Comparison of ENCODE assay signal across 7 mouse cellular contexts in genomic region chr12:79172019-79172941, GRCm38 (mm10). TPM values are rescaled to one million over a fixed set of nuclear protein-coding genes. Genes with fewer than 3 reads are reported as not detected.
A peak's percentile ranks its signal among the peaks of the same experiment; 100 is the strongest.
DNase-seq lines count a peak whose midpoint lies in the region; ATAC-seq and TF ChIP-seq lines count a peak whose summit lies in the region.

Gene Vti1b, minus strand, starts transcription at chr12:79172667.

- peak; percentile 41 for TF ChIP-seq CTCF in kidney, adult 2 months (conservative IDR thresholded peaks at IDR 0.05; ENCODE audit: insufficient read depth, insufficient read length, low read depth, low read length)
- TF ChIP-seq CTCF in spleen, adult 2 months (IDR thresholded peaks at IDR 0.05; ENCODE audit: extremely low read depth, insufficient read depth, insufficient read length, insufficient replicate concordance): peak; percentile 51; the same call in 1 of the 2 replicates

- H3K27ac ChIP-seq in embryonic facial prominence, embryonic 12.5 days: peak within 1 kb of the TSS; percentile 86
- H3K27ac ChIP-seq in kidney, adult 2 months (ENCODE audit: insufficient read depth, low read depth, low read length): peak within 1 kb of the TSS; percentile 97
- peak within 1 kb of the TSS; percentile 92 for H3K27ac ChIP-seq in limb, embryonic 12.5 days
- H3K27ac ChIP-seq in midbrain, embryonic 15.5 days: peak within 1 kb of the TSS; percentile 99
- peak within 1 kb of the TSS; percentile 98 for H3K27ac ChIP-seq in spleen, adult 2 months (ENCODE audit: insufficient read depth, low read length)

- H3K9ac ChIP-seq in embryonic facial prominence, embryonic 12.5 days: peak within 1 kb of the TSS; percentile 81
- H3K9ac ChIP-seq in limb, embryonic 12.5 days (replicated peaks): peak within 1 kb of the TSS; percentile 82
- peak within 1 kb of the TSS; percentile 85 for H3K9ac ChIP-seq in midbrain, embryonic 15.5 days

- H3K27me3 ChIP-seq in embryonic facial prominence, embryonic 12.5 days: no peaks in the 10 kb centered on the region
- H3K27me3 ChIP-seq in kidney, adult 2 months (replicated peaks; ENCODE audit: control insufficient read depth, insufficient read depth, low read length): no peaks in the 10 kb centered on the region
- no peaks in the 10 kb centered on the region for H3K27me3 ChIP-seq in limb, embryonic 12.5 days
- no peaks in the 10 kb centered on the region for H3K27me3 ChIP-seq in midbrain, embryonic 15.5 days (replicated peaks)
- H3K27me3 ChIP-seq in spleen, adult 2 months (ENCODE audit: control insufficient read depth, insufficient read depth, low read length): no peaks in the 10 kb centered on the region

- H3K36me3 ChIP-seq in embryonic facial prominence, embryonic 12.5 days: peaks cover 24% of the 10 kb centered on the region
- H3K36me3 ChIP-seq in kidney, adult 2 months (ENCODE audit: control insufficient read depth, insufficient read depth, low read length): no peaks in the 10 kb centered on the region; the same call in 1 of the 2 replicates
- H3K36me3 ChIP-seq in limb, embryonic 12.5 days: peaks cover 27% of the 10 kb centered on the region
- H3K36me3 ChIP-seq in midbrain, embryonic 15.5 days (replicated peaks): peaks cover 14% of the 10 kb centered on the region; the same call in 1 of the 2 replicates
- peaks cover 10% of the 10 kb centered on the region for H3K36me3 ChIP-seq in spleen, adult 2 months (ENCODE audit: control insufficient read depth, insufficient read depth, low read length)

- H3K4me2 ChIP-seq in embryonic facial prominence, embryonic 12.5 days (replicated peaks): peak within 1 kb of the TSS; percentile 62
- peak within 1 kb of the TSS; percentile 66 for H3K4me2 ChIP-seq in limb, embryonic 12.5 days
- peak within 1 kb of the TSS; percentile 52 for H3K4me2 ChIP-seq in midbrain, embryonic 15.5 days

- WGBS in embryonic facial prominence, embryonic 12.5 days: under 1% methylated on average over 73 of the region's 73 CpGs
- under 1% methylated on average over 73 of the region's 73 CpGs for WGBS in kidney, adult 2 months
- WGBS in limb, embryonic 12.5 days: 1% methylated on average over 73 of the region's 73 CpGs
- WGBS in midbrain, embryonic 15.5 days: under 1% methylated on average over 67 of the region's 73 CpGs
- WGBS in spleen, adult 2 months: 1% methylated on average over 72 of the region's 73 CpGs

- peak within 1 kb of the TSS; percentile 91 for H3K4me3 ChIP-seq in embryonic facial prominence, embryonic 12.5 days
- H3K4me3 ChIP-seq in kidney, adult 2 months (ENCODE audit: insufficient read depth, low read depth, low read length): peak within 1 kb of the TSS; percentile 92
- peak within 1 kb of the TSS; percentile 93 for H3K4me3 ChIP-seq in limb, embryonic 12.5 days (replicated peaks)
- H3K4me3 ChIP-seq in midbrain, embryonic 15.5 days: peak within 1 kb of the TSS; percentile 89
- peak within 1 kb of the TSS; percentile 96 for H3K4me3 ChIP-seq in spleen, adult 2 months (ENCODE audit: extremely low read depth, insufficient read depth, insufficient read length)

- peak; percentile 84 for DNase-seq in adrenal gland, postnatal 25 days
- DNase-seq in heart, adult 18-20 months: peak; percentile 95 to 96
- peak; percentile 95 for DNase-seq in kidney, adult 2 months
- DNase-seq in spleen, adult 2 months (ENCODE audit: low read depth in 1 of 2, low spot score in 2 of 2): peak; percentile 87 to 88

- ATAC-seq in embryonic facial prominence, embryonic 12.5 days (ENCODE audit: insufficient number of reproducible peaks, insufficient read depth, low FRiP score, low TSS enrichment): peak; percentile 97
- peak; percentile 98 for ATAC-seq in limb, embryonic 12.5 days (ENCODE audit: insufficient number of reproducible peaks, insufficient read depth, low FRiP score, low TSS enrichment, low read depth)
- peak; percentile 99 for ATAC-seq in midbrain, embryonic 15.5 days (replicated peaks)

- peak; percentile 80 for TF ChIP-seq POLR2A in kidney, adult 2 months (IDR thresholded peaks at IDR 0.05; ENCODE audit: low read depth, low read length)
- peak; percentile 72; the same call in 1 of the 2 replicates for TF ChIP-seq POLR2A in spleen, adult 2 months (IDR thresholded peaks at IDR 0.05; ENCODE audit: low read depth, low read length)

- no peaks in the 10 kb centered on the region for H3K9me3 ChIP-seq in embryonic facial prominence, embryonic 12.5 days
- H3K9me3 ChIP-seq in limb, embryonic 12.5 days: no peaks in the 10 kb centered on the region
- H3K9me3 ChIP-seq in midbrain, embryonic 15.5 days: no peaks in the 10 kb centered on the region

- peaks cover 5% of the 10 kb centered on the region for H3K4me1 ChIP-seq in embryonic facial prominence, embryonic 12.5 days
- H3K4me1 ChIP-seq in kidney, adult 2 months (ENCODE audit: control insufficient read depth, insufficient read depth, low read length): peaks cover 6% of the 10 kb centered on the region; the same call in 1 of the 2 replicates
- H3K4me1 ChIP-seq in limb, embryonic 12.5 days (replicated peaks): peaks cover 10% of the 10 kb centered on the region
- peaks cover 20% of the 10 kb centered on the region for H3K4me1 ChIP-seq in midbrain, embryonic 15.5 days
- H3K4me1 ChIP-seq in spleen, adult 2 months (ENCODE audit: control insufficient read depth, insufficient read depth, insufficient read length): peaks cover 3% of the 10 kb centered on the region

RNA-seq across cellular contexts. Expression of gene Vti1b, which starts in this region (rescaled TPM):
- 97.2 and 122 TPM in 2 replicates for total RNA-seq in adrenal gland, postnatal 25 days (2021)
- polyA plus RNA-seq in embryonic facial prominence, embryonic 12.5 days (2016; fragmentation: Nextera tagmentation; extraction: Ambion mirVana): 90.6 and 98.2 TPM in 2 replicates
- total RNA-seq in heart, adult 18-20 months (2021): 100 to 1,000 TPM; 108 to 115 TPM
- 49.4 and 50.7 TPM in 2 replicates for polyA plus RNA-seq in kidney, adult 2 months (2012; rRNA removed)
- polyA plus RNA-seq in limb, embryonic 12.5 days (2016; fragmentation: Nextera tagmentation; extraction: Ambion mirVana): 83.0 and 83.9 TPM in 2 replicates
- polyA plus RNA-seq in midbrain, embryonic 15.5 days (2015; fragmentation: Nextera tagmentation; extraction: Ambion mirVana): 219 and 223 TPM in 2 replicates
- 25.0 and 25.6 TPM in 2 replicates for polyA plus RNA-seq in spleen, adult 2 months (2012; rRNA removed)

Comparison
In these comparisons a context has a peak if more than half of its experiments do, and no peak if none do; other contexts are left out.
1. Peak in every context shown above with its lines: DNase-seq, ATAC-seq, H3K4me3 ChIP-seq and H3K27ac ChIP-seq.